Mouse (Mus musculus) G1E (cell line): ENCODE data around the gene Dnajc28. TPM values are rescaled to one million over a fixed set of nuclear protein-coding genes. Genes with fewer than 3 reads are reported as not detected.

Experiments
- ATAC-seq: 2 replicates; pipeline ENCODE4 v1.8.0; 2016; ENCODE audit warnings: mild to moderate bottlenecking; ENCODE audit not compliant: insufficient number of reproducible peaks, poor library complexity, low FRiP score, severe bottlenecking; ENCODE audit errors: extremely low read depth
- DNase-seq: peaks from one replicate; pipeline ENCODE4 v3.0.0; 2012; ENCODE audit warnings: low spot score
- H3K27me3 ChIP-seq: 2 replicates; pipeline ENCODE4 v1.6.1; 2012; ENCODE audit warnings: mild to moderate bottlenecking, low read length, inconsistent platforms; ENCODE audit not compliant: insufficient read depth
- H3K36me3 ChIP-seq: replicated peaks from 2 replicates; pipeline ENCODE3; 2012; ENCODE audit warnings: mild to moderate bottlenecking, inconsistent platforms
- H3K4me1 ChIP-seq: 2 replicates; pipeline ENCODE4 v1.6.1; 2012; ENCODE audit warnings: low read depth, low read length, inconsistent platforms, mixed read lengths; ENCODE audit not compliant: insufficient read depth
- H3K4me3 ChIP-seq: 2 replicates; pipeline ENCODE4 v1.5.1; 2012; ENCODE audit warnings: low read depth, mild to moderate bottlenecking, inconsistent platforms, low read length, moderate library complexity, mixed read lengths
- H3K9me3 ChIP-seq: replicated peaks from 2 replicates; pipeline ENCODE4 v1.6.1; 2012; ENCODE audit warnings: inconsistent platforms
- CTCF ChIP-seq: IDR thresholded peaks from 2 replicates; pipeline ENCODE4 v1.5.1; 2012; ENCODE audit warnings: low read depth, low read length, inconsistent platforms, mixed read lengths
- GATA1 ChIP-seq: IDR thresholded peaks from 2 replicates; pipeline ENCODE4 v1.6.1; 2012; ENCODE audit warnings: borderline replicate concordance, low read length, inconsistent platforms, mixed read lengths
- GATA2 ChIP-seq: IDR thresholded peaks from 2 replicates; pipeline ENCODE4 v1.6.1; 2012; ENCODE audit warnings: low read depth, low read length, inconsistent platforms, borderline replicate concordance
- POLR2AphosphoS5 ChIP-seq: IDR thresholded peaks from 2 replicates; pipeline ENCODE4 v1.6.1; 2012; ENCODE audit warnings: low read depth, low read length, inconsistent platforms; ENCODE audit not compliant: insufficient replicate concordance
- TAL1 ChIP-seq: conservative IDR thresholded peaks from 2 replicates; pipeline ENCODE4 v1.6.1; 2012; ENCODE audit warnings: low read depth, low read length, inconsistent platforms, mixed read lengths
- polyA plus RNA-seq: library from polyadenylated mRNA; stranded (reverse); fragments of >175 nt; gene quantifications from 2 replicates; pipeline ENCODE4 v1.2.3, GENCODE M21; 2012
- total RNA-seq, 2 experiments: library from RNA; stranded (forward) in 1 of 2; stranded (reverse) in 1 of 2; fragments of 200-1000 nt in 1 of 2; fragments of >200 nt in 1 of 2; fragmentation: Nextera tagmentation in 1 of 2; gene quantifications; 2 replicates each; pipeline ENCODE4 v1.2.3; 2014 to 2017

Gene Dnajc28
- total and polyA plus RNA-seq, 3 experiments, result 0.40 to 7.4 (median 4.6) TPM

DNA sequence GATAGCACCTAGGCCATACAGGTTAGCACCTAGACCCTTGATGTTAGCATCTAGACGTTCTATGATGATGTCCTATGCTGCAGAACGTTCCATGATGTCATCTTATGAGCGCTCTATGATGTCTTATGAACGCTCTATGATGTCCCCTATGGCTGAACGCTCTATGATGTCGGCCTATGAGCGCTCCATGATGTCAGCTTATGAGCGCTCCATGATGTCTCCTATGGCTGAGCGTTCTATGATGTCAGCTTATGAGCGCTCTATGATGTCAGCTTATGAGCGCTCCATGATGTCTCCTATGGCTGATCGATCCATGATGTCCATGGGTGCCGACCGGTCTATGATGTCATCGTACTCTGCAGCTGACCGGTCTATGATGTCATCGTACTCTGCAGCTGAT, 38.5 kb upstream of the Dnajc28 start:
- TF ChIP-seq GATA2 (no peak), POLR2AphosphoS5 (no peak), CTCF (no peak), TAL1 (no peak), GATA1 (no peak)
- H3K4me1 ChIP-seq, result peaks cover 44% of the 10 kb centered on the region
- ATAC-seq, result no peak

DNA sequence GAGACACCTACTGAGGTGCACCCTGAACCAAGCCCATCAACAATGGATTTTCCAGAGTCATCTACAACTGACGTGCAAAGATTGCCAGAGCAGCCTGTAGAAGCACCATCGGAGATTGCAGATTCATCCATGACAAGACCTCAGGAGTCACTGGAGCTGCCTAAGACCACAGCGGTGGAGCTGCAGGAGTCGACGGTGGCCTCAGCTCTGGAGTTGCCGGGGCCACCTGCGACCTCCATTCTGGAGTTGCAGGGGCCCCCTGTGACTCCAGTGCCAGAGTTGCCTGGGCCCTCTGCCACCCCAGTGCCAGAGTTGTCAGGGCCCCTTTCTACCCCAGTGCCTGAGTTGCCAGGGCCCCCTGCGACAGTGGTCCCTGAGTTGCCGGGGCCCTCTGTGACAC, 36.5 kb upstream of the Dnajc28 start:
- no peak for ATAC-seq
- Histone ChIP-seq H3K4me1 (peaks cover 51% of the 10 kb centered on the region), H3K9me3 (peaks cover 32% of the 10 kb centered on the region), H3K27me3 (no peaks in the 10 kb centered on the region; the same call in 1 of the 2 replicates), H3K36me3 (peaks cover 89% of the 10 kb centered on the region), H3K4me3 (no peak overlapping the region; the same call in 1 of the 2 replicates)
- DNase-seq, result no peak
- TF ChIP-seq CTCF (no peak), GATA1 (no peak), GATA2 (no peak), TAL1 (no peak), POLR2AphosphoS5 (no peak)

More for the DNA sequence above, 38.5 kb upstream of the Dnajc28 start:
- DNase-seq, result no peak
- Histone ChIP-seq H3K36me3 (peaks cover 93% of the 10 kb centered on the region), H3K4me3 (no peak overlapping the region), H3K27me3 (no peaks in the 10 kb centered on the region; the same call in 1 of the 2 replicates), H3K9me3 (peaks cover 32% of the 10 kb centered on the region)

- peak overlapping the region; percentile 44; the same call in 1 of the 2 replicates for H3K4me3 ChIP-seq
Observed at GRCm38 (mm10) chr16:91652191-91652590, 33.4 kb upstream of the Dnajc28 start.

DNA sequence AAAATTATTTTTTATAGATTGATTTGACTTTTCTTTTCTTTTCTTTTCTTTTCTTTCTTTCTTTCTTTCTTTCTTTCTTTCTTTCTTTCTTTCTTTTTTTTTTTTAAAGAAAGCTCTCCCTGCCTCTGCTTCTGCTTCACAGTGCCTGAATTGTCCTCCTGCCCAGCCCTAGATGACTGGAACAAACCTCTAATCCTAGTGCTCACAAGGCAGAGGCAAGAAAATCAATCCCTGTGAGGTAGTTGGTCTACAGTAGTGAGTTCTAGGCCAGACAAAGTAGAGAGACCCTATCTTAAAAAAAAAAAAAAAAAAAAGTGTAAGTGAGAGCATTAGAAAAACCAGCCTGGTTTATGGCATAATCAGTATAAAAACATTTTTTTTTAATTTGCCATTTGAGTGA, 31.0 kb upstream of the Dnajc28 start:
- no peaks in the 10 kb centered on the region for H3K27me3 ChIP-seq
- peak overlapping the region; percentile 44; the same call in 1 of the 2 replicates for H3K4me3 ChIP-seq
- ATAC-seq (no peak), DNase-seq (no peak)
- H3K36me3 ChIP-seq, result peaks cover 36% of the 10 kb centered on the region
- no peaks in the 10 kb centered on the region for H3K9me3 ChIP-seq
- TF ChIP-seq GATA1, result no peak
- TF ChIP-seq CTCF, result no peak
- TF ChIP-seq GATA2, result no peak
- TF ChIP-seq TAL1, result no peak
- no peak for TF ChIP-seq POLR2AphosphoS5
- peaks cover 33% of the 10 kb centered on the region for H3K4me1 ChIP-seq

More at GRCm38 (mm10) chr16:91652191-91652590, 33.4 kb upstream of the Dnajc28 start:
- no peak for ATAC-seq
- peaks cover 38% of the 10 kb centered on the region for H3K4me1 ChIP-seq
- no peak for DNase-seq
- no peak for TF ChIP-seq GATA2
- no peak for TF ChIP-seq TAL1
- TF ChIP-seq GATA1, result no peak
- TF ChIP-seq CTCF, result no peak
- no peak for TF ChIP-seq POLR2AphosphoS5
- no peaks in the 10 kb centered on the region; the same call in 1 of the 2 replicates for H3K27me3 ChIP-seq
- H3K9me3 ChIP-seq, result peaks cover 9% of the 10 kb centered on the region
- H3K36me3 ChIP-seq, result peaks cover 58% of the 10 kb centered on the region

- H3K4me3 ChIP-seq, result peak overlapping the region; percentile 83
- H3K36me3 ChIP-seq, result peaks cover 35% of the 10 kb centered on the region
- DNase-seq (no peak), ATAC-seq (no peak)
- no peaks in the 10 kb centered on the region for H3K27me3 ChIP-seq
- H3K4me1 ChIP-seq, result peaks cover 38% of the 10 kb centered on the region
- TF ChIP-seq CTCF (no peak), GATA2 (no peak), POLR2AphosphoS5 (no peak), TAL1 (no peak), GATA1 (no peak)
- no peaks in the 10 kb centered on the region for H3K9me3 ChIP-seq
Observed at GRCm38 (mm10) chr16:91649246-91649645, 30.4 kb upstream of the Dnajc28 start.

GRCm38 (mm10) chr16:91648220-91648550, 29.4 kb upstream of the Dnajc28 start:
- no peak for TF ChIP-seq CTCF
- TF ChIP-seq GATA2, result no peak
- no peak for TF ChIP-seq GATA1
- no peak for TF ChIP-seq POLR2AphosphoS5
- no peak for TF ChIP-seq TAL1
- Histone ChIP-seq H3K9me3 (no peaks in the 10 kb centered on the region), H3K4me1 (peaks cover 37% of the 10 kb centered on the region), H3K4me3 (peak overlapping the region; percentile 83), H3K36me3 (peaks cover 33% of the 10 kb centered on the region), H3K27me3 (no peaks in the 10 kb centered on the region)
- DNase-seq (peak; percentile 58), ATAC-seq (no peak)
